Mouse (Mus musculus) thymus, adult 2 months (tissue): Measurements from ENCODE around the gene Lefty1.

Experiments
- CTCF ChIP-seq: fragments of 200-500 bp; IDR thresholded peaks from 2 replicates; pipeline ENCODE4 v1.5.1; 2012; ENCODE audit warnings: mild to moderate bottlenecking, control low read depth, low read length, moderate library complexity, borderline replicate concordance; ENCODE audit not compliant: control insufficient read depth, poor library complexity, insufficient read depth; ENCODE audit errors: extremely low read depth
- POLR2A ChIP-seq: fragments of 200-500 bp; IDR thresholded peaks from 2 replicates; pipeline ENCODE4 v1.6.1; 2012; ENCODE audit warnings: mild to moderate bottlenecking, low read length, control low read depth, moderate library complexity; ENCODE audit not compliant: control insufficient read depth, poor library complexity, insufficient read depth; ENCODE audit errors: extremely low read depth

DNA sequence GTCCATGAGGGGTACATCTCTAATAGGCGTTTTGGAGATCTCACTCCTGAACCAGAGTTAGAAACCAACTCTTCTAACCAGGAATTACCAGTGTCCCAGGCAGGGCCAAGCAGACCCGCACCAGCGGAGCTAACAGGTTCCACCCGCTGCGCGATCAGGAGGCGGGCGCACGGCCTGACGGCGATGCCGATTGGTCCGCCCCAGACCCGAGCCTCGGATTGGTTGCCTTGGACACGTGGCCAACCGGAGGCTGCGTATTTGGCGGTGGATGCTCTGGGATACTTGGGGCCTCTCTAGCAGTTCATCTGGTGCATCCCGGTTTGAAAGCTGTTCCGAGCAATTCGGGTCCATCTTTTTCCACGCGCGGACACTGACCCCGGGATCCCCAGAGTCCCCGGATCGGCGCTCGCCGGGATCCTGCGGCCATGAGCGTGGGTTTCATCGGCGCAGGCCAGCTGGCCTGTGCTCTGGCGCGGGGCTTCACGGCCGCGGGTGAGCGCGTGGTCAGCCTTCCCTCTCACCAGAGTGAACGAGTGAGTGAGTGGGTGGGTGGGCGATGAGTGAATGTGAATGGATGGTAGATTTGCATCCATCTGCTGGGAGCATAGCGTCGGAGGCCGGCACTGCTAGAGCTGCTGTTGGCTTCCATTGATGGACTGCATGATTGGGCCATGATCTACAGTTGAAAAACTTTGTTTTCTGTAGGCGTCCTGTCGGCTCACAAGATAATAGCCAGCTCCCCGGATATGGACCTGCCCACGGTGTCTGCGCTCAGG lies 30.6 kb upstream of the Lefty1 start, which contains the start of gene Pycr2:
- TF ChIP-seq CTCF: no peak
- TF ChIP-seq POLR2A: no peak
